Mouse (Mus musculus): ENCODE data around the gene Mllt6.
"Not testable (repeated sequence)": the region's sequence is repeated elsewhere in the genome, so short reads cannot be mapped to it uniquely, and the experiment has no call there.

Gene Mllt6

DNA sequence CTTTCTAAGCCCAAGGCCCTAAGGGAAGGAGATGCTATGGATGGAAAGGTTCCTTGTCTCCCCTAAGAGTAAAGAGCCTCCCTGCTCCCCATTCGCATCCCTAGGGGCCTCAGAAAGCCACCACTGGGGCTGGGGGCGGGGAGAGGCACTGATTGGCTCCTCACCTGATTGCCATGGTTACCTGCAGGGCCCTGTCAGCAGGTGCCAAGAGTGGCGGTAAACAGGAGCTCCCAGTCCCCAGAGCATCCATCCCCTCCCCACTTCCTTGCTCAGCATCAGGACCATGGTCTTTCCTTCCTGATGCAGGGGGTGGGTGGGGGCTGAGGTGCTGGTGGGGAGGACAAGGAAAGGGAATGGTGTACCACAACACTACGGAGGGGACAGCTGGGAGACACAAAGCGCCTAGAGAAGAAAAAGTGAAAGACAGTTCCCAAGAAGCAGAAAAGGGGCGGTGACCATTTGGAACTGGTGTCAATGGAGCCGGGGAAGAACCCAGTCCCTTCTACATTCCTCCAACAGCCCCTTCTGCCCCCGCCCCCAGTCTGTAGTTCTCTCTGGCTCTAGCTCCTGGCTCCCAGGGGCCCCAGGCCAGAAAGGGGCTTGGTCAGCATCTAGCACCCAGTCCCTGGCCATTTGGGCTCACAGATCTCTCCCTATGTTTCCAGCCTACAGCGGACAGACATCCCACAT, 32.6 kb downstream of the Mllt6 start:
- no peak for DNase-seq (ENCODE audit: low read depth)

DNA sequence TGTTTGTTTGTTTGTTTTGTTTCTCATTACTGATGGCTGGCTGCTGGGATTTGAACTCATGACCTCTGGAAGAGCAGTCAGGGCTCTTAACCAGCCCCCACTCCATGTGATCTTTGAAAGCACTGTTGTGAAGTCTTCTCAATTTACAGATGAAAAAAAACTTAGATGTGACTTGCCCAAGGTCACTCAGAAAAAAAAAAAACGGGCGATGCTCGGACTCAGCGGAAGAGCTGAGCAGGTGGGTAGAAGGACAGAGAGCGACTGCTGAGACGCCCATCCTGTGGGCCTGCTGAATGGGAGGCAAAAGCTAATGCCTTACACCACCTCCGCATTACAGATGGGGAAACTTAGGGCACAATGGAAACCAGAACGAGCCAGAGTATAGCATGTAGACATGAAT, 33.5 kb downstream of the Mllt6 start:
- DNase-seq (ENCODE audit: low read depth): no peak

DNA sequence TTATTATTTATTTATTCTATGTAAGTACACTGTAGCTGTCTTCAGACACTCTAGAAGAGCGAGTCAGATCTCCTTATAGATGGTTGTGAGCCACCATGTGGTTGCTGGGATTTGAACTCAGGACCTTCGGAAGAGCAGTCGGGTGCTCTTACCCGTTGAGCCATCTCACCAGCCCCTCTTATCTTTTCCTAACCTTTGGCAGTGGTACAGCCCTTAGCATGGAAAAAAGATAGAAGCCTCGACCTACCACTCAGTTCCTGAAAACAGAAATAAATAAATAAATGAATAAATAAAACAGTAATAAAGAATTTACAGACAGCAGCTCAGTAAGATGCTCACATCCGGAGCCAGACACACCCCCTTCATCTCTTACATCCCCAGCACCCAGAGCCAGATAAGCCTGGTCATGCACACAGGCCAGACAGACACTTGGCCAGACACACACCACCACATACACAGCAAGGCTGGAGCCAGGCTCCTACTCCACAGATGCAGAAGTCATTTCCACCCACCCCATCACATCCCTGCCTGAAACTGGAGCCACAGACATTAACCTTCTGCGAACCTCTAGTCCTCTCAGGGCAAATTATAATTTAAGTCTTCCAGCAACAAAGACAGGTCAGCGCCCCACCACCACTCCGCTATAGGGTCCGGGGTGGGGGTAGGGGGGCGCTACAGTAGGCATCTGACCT, 34.1 kb downstream of the Mllt6 start:
- no peak for DNase-seq (ENCODE audit: low read depth)

DNA sequence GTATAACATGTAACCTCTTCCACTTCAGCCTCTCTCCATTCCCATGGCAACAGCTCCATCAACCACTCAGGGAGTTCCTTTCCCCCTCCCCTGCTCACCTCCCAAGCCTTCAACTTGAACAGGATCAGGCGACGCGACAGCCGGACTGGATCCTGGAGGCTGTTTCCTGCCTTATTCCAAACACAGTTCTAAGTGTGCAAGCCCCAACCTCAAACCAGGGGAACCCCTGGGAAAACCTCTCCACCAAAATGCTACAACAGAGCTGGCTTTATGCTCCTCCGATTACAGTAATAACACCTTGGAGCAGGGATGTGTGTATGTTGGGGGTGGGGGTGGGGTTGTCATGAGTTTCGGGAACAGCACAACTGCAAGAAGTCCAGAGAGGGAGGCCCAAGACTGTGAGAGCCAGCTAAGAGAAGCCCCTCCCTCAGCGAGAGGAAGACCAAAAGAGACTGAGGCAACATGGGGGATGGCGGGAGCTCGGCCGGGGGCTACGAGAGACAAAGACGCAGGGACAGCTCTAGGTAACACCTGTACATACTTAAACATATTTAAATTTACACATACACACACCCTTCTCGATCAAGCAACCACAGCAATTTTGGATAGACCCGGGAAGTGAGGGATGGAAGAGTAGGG, 34.8 kb downstream of the Mllt6 start:
- no peak for DNase-seq (ENCODE audit: low read depth)

DNA sequence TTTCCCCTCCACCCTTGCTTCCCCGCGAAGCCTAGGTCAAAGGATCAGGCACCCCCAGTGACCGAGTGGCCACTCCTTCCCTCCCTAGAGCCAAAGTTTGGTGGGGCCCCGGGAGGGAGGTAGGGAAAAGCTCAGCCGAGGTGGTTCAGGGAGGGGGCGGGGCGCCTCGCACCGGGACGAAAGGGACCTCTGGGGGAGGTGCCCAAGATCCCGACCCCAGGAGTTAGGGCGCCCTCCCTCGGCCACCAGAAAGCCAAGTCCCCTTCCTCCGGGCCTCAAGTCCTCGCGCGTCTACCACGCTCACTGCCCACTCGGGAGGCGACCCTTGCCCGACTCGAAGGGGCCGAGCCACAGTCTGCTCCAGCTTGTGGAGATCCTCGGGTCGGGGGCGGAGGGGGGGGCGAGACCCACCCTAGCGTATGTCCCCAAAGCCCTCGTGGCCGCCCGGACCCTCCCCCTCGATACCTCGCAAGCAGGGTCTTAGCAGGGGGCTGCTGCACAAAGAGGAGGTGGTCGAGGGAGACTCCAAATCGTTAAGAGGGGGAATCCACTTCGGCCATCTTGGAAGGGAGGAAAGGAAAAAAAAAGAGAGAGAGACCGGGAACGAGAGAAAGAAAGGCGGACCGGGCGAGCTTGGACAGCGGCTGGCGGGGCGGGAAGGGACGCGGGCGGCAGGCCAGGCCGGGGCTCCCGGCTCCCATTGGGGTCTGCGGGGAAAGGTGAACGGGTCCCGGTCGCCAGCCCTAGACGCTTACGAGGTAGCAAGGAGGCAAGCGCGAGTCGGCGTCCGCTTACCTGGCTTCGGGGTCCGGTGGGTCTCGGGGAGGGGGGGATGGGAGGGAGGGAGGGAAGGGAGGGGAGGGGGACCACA, 35.8 kb downstream of the Mllt6 start:
- DNase-seq (ENCODE audit: low read depth): peak; percentile 57

DNA sequence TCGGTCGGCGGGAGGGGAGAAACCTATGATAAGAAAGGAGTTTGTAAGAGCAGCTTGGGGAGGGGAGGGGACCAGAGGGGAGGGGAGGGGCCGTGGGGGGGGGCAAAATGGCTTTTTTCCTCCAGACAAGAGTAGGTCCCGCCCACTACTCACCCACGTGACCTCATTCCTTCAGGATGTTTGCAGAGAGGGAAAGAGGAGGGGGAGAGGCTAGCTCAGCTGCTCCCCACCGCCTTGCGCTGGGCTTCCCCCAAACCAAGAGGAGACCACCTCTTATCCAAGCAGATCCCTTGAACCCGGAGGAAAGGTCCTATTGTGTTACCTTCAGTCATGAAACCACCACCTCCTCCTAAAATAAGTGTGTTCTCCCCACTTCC, 36.4 kb downstream of the Mllt6 start:
- DNase-seq (ENCODE audit: low read depth): peak; percentile 67

DNA sequence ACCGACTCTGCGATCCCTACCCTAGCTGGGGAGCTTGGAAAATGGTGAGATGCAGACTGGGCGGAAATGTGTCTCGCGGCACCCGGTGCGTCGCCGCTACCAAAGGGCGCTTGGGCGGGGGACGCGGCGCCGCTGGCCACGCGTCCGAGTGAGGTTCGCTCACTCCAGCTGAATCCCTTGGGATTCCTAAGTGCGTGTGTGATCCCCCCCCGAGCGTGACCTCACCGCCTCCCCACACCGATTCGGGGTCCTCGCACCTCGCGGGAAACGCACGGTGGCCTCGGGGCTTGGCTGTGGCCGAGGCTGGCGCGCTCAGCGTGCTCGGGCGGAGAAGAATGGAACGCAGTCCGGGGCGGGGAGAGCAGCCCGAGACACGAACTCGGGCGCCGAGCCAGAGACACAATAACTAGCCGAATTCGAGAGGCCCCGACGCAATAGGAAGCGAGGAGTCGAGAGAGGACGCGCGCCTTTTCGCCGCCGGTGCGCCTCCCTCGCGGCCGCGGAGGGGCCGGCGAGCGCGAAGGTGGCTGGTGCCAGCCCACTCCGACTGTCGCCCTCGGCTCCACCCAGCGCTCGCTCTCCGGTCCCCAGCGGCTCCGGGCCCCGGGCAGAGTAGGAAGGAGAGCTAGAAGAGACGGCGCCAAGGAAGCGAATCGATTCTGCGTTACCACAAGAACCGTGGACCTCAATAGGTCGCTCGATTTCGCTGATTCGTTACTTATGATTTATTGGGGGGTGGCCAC, 37.0 kb downstream of the Mllt6 start, which contains the start of gene Pcgf2:
TSS of gene Pcgf2 (minus strand) at position 495 of the 743 bp plus-strand sequence.
- DNase-seq (ENCODE audit: low read depth): peak; percentile 80

DNA sequence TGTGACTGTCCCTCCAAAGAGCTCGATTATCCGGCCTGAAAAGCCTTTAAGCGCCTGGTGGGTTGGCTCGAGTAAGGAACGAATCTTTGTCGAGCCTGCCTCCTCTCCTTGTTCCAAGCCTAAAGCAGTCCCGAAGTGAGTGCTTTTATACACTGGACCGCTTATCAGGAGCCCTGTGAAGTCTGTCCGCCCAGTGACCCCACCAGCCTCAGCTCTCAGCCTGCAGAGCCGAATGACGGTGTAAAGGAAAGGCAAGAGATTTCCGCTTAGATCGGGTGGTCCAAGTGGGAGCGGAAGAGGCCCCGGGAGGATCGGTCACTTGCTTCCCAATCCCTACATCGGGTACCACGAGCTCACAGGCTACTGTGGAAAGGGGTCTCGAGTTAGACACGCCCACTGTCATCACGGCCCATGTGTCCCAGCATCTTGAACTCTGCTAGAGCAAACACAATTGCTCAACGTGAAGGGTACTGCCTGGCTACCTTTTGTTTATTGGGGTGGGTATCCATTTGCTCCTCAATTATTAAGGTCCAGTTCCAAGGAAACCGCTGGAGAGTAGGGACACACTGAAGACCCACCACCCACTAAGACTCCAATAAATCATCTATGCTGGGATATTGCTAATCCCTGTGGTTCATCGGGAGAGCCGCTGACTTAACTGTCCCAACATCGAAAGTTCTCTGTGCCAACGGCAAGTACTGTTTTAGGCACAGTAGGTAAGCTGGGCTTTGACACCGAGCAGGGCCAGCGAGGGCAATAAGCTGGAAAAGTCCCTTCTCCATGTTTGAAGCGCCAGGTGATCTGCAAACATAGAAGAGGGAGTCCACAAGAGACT, 37.7 kb downstream of the Mllt6 start:
- no peak for DNase-seq (ENCODE audit: low read depth)

DNA sequence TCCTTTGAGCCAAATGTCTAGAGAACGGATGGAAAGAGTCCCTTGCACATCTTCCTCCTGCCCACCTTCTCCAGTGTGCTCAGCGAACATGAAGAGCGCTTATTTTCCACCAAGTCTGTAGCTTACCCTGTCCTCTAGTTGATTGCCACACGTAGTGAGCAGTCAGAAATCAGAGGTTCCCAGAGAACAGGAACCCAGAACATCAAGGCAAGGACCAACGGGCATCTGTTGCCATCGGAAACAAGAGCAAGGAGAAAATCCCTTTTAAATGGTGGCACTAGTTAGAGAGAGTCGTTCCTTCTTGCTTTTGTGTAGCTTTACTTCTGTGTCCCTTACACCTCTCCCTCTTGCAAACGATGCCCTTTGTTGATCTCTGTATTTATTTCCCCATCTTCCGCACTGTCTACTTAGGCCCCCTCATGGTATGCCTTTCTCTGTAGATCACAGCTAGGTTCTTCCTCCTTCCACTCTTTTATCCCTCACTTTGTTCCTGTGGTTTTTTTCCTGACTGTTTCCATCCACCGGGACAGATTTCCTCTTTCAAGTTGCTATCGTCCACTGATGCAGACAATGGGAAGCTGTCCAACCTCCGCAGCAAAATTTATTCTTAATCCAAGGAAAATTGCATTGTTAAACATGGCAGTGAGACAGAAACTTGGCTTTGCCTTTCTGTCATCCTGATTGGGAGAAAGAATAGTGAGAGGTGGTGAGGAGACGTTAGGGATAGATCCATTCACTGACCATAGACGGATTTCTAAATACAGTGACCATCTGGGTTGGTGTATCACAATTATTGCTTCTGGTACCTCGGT, 38.6 kb downstream of the Mllt6 start:
- peak; percentile 59 for DNase-seq (ENCODE audit: low read depth)

DNA sequence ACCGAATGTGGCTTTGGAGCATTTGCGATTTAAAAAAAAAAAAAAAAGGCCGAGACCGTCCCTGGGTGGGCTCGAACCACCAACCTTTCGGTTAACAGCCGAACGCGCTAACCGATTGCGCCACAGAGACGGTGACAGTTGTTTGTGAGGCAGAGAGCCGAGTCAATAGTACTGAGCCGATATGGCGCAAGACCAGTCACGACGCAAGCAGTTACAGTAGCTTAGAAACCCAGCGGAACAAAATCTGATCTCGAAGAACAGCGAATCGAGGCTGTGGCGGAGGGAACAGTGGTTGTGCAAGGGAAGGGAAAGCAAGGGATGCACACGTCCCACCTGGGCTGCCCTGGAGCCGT, 39.2 kb downstream of the Mllt6 start:
- peak; percentile 96 for DNase-seq (ENCODE audit: low read depth)

DNA sequence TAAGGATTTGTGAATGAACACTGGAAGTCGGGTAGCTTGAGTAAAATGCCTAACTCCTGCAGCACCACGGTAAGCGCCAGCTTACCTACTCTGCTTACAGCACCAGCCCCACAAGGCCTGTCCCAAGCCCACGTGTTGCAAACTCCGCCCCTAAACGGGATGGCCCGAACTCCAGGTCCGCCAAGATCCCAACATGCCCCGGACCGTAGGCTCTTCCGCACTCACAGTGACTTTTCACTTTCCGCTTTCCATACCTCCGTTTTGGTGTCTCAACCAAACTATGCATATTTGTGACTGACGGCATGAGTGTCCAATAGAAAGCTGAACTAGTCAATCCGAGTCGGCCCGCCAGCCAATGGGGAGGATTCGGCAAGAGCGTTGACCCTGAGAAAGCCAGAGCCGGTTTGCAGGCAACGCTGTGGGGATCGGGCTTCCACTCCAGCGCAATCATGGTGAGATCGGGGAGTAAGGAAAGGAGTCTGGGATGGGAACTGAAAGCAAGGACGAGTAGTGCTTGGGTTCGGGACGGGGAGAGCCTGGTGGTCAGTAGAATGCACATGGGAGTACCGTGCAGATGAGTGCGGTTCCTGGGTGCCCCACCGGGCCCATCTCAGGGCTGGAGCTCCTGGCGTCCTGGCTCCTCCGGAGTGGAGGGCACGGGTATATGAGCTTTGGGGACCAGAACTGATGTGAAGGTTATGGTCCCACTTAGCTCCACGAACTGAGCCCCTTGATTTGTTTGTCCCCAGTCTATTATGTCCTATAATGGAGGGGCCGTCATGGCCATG, 40.0 kb downstream of the Mllt6 start, which contains the start of gene Psmb3:
TSS of gene Psmb3 (plus strand) at position 361 of the 788 bp plus-strand sequence.
- DNase-seq (ENCODE audit: low read depth): peak; percentile 100

DNA sequence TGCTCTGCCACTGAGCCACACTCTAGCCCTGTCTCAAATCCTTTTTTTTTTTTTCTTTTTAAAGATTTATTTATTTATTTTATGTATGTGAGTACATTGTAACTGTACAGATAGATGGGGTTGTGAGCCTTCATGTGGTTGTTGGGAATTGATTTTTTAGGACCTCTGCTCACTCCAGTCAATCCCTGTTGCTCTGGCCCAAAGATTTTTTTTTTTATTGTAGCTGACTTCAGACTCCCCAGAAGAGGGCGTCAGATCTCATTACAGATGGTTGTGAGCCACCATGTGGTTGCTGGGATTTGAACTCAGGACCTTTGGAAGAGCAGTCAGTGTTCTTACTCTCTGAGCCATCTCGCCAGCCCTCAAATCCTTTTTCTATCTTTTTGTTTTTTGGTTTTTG, 46.9 kb downstream of the Mllt6 start:
- not testable (repeated sequence) for DNase-seq (ENCODE audit: low read depth)

DNA sequence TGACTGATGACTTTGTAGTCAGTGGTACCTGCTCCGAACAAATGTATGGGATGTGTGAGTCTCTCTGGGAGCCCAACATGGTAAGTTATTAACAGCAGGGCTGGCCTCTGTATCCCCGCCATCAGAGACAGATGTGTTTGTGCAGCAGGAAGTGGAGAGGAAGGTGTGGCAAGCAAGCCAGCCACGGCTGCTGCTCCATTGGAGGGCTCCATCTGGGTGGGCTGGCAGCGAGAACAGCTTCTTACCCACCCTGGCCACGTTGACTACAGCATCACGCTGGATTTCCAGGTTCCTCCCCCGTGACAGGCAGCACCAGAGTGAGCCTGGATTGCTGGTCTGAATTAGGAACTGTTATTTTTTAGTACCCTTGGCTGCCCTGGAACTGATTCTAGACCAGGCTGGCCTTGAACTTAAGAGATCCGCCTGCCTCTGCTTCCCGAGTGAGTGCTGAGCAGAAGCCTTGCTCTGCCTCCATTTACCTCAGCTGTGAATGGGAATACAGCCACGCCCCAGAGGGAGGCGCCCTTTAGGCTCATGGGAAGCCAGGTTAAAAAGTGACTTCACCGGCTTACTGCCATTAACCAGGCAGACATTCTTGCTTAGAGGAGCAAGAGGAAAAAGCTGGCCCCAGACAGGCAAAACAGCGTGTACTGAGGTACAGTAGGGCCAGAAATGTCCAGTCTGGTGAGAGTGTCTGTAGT, 48.1 kb downstream of the Mllt6 start:
- no peak for DNase-seq (ENCODE audit: low read depth)

DNA sequence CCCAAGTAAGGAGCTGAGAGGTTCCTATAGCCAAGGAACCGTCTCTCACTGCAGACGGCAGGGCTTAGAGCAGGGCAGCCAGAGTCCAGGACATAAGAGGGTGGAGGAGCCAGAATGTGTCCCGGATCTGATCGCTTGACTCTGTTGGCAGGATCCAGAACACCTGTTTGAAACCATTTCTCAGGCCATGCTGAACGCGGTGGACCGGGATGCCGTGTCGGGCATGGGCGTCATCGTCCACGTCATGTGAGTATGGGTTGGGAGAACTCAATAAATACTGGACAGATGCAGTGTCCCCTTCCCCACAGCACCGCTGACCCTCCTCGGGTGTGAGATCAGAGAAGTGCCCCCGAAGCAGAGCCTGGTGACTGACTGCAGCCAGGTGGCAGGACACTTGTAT, 49.1 kb downstream of the Mllt6 start:
- DNase-seq (ENCODE audit: low read depth): no peak

DNA sequence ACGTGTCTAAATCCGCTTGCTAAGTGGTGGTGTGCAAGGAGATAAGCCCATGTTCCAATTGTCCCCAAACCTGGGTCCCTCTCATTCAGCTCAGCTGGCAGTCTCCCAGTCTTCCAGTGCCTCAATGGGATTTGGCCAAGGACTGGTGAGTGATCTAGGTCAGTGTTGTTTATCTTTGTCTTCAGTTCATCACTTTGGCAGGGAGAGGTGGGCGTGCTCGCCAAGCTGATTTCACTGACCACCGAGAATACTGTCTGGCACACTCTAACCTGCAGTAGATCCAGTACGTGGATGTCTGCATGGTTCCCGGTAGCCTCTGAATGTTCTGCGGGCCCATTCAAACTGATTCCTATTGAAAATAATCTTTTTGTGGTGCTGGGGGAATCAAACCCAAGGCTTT, 50.7 kb downstream of the Mllt6 start:
- no peak for DNase-seq (ENCODE audit: low read depth)

DNA sequence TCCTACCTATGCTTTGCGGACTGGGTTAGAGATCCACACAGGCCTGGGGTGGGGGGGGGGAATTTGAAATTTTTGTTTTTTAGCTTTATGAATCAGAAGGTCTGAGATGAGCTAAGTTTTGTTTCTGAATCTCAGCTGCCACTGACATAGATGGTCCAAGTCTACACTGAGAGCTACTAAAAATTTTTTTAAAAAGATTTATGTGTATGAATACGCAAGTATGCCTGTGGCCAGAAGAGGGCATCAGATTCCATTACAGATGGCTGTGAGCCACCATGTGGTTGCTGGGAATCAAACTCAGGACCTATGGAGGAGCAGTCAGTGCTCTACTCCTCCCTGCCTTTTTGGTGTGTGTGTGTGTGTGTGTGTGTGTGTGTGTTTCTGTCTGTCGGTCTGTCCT, 51.1 kb downstream of the Mllt6 start:
- no peak for DNase-seq (ENCODE audit: low read depth)

DNA sequence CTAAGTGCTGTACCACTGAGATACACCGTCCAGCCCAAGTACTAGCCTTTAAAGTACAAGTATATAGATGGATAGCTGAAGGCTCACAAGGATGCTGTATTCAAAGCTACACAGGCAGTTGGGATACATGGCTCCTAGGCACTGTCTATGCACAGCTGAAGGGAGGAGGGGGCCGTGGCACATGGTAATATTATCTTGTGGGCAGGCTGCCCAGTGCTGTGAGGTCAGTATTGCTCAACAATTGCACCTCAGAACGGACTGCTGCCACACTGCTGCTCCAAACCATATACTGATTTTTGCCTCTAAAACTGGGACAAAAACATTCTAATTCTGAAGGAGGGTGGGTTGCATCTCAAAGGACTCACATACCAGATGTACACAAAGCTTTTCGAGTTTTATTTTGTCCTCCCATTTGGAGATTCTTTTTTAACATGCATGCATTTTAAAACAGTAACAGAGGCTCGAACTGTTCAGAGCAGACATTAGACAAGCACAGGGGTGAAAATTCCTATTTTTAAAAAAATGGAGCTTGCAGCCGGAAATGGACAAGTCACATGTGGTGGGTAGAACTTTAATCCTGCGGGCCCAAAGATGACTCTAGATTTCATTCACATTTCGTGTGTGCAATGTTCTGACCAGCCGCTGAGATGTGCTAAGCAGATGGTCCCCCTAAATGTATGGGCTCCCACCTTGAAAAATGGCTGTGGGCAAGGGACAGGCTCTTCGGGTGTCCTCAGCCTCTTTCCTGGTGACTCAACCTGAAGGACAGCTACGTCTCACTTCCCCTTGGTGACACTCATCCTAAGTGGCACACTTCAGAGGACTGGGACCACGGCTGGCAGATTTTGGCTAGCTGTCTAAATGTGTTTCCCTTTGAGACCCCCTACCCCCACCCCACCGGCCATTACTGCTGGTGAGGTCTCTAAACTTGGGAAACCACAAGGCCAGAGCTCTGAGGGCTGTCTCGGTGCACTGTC, 51.9 kb downstream of the Mllt6 start:
- DNase-seq (ENCODE audit: low read depth): no peak

Data from induced T-regulatory cell, adult 2 months (primary cell).